Mouse (Mus musculus) erythroid progenitor cell, adult 5-6 weeks (primary cell): ENCODE data around the gene Stx1b. TPM values are rescaled to one million over a fixed set of nuclear protein-coding genes. Genes with fewer than 3 reads are reported as not detected.
"Not testable (repeated sequence)": the region's sequence is repeated elsewhere in the genome, so short reads cannot be mapped to it uniquely, and the experiment has no call there.

ENCODE experiments used
- ATAC-seq: replicated peaks from 2 replicates; pipeline ENCODE4 v1.8.0; 2016; ENCODE audit warnings: moderate number of reproducible peaks, mild to moderate bottlenecking, moderate TSS enrichment, inconsistent platforms; ENCODE audit not compliant: poor library complexity, low FRiP score, severe bottlenecking
- total RNA-seq, 2 experiments: library from RNA; stranded (forward) in 1 of 2; stranded (reverse) in 1 of 2; fragments of 150-400 nt in 1 of 2; fragments of 186-747, 209-891 nt in 1 of 2; gene quantifications; 2 replicates each; pipeline versions ENCODE4 v1.2.3 to v1.2.4; 2015 to 2017; ENCODE audit warnings: low replicate concordance in 2 of 2

Gene Stx1b
- total RNA-seq, 2 experiments from 2014 or later = 0.98 TPM; not detected in 1

- ATAC-seq = no peak
Measured at GRCm38 (mm10) chr7:127785308-127785707, 39.0 kb downstream of the Stx1b start, which contains the start of gene Gm49388. Gene Gm49388 (plus strand): TSS chr7:127785608.

GRCm38 (mm10) chr7:127778350-127778749, 46.0 kb downstream of the Stx1b start:
- ATAC-seq = no peak

GRCm38 (mm10) chr7:127777474-127778266, 46.7 kb downstream of the Stx1b start:
- no peak for ATAC-seq

GRCm38 (mm10) chr7:127776878-127777473, 47.4 kb downstream of the Stx1b start:
- ATAC-seq = peak; percentile 90

- peak; percentile 80 for ATAC-seq
Measured at GRCm38 (mm10) chr7:127776426-127776825, 47.9 kb downstream of the Stx1b start, which contains the start of gene Setd1a. Gene Setd1a (plus strand): TSS chr7:127776670.

GRCm38 (mm10) chr7:127775837-127776236, 48.5 kb downstream of the Stx1b start:
- not testable (repeated sequence) for ATAC-seq

- peak; percentile 32; the same call in 1 of the 2 replicates for ATAC-seq
Measured at GRCm38 (mm10) chr7:127773664-127774384, 50.5 kb downstream of the Stx1b start.

GRCm38 (mm10) chr7:127772557-127772956, 51.8 kb downstream of the Stx1b start:
- ATAC-seq = no peak

GRCm38 (mm10) chr7:127772080-127772479, 52.3 kb downstream of the Stx1b start:
- ATAC-seq = no peak

- ATAC-seq = no peak
Measured at GRCm38 (mm10) chr7:127771262-127771661, 53.1 kb downstream of the Stx1b start.

GRCm38 (mm10) chr7:127770039-127770905, 54.1 kb downstream of the Stx1b start:
- no peak; the same call in 1 of the 2 replicates for ATAC-seq

GRCm38 (mm10) chr7:127769651-127770038, 54.7 kb downstream of the Stx1b start, which contains the start of gene Orai3:
Gene Orai3 (plus strand): TSS chr7:127769815.
- peak; percentile 27; the same call in 1 of the 2 replicates for ATAC-seq

- no peak for ATAC-seq
Measured at GRCm38 (mm10) chr7:127768997-127769593, 55.3 kb downstream of the Stx1b start.

- no peak for ATAC-seq
Measured at GRCm38 (mm10) chr7:127768346-127768996, 55.9 kb downstream of the Stx1b start.

- ATAC-seq = peak; percentile 35
Measured at GRCm38 (mm10) chr7:127767671-127768345, 56.5 kb downstream of the Stx1b start.

GRCm38 (mm10) chr7:127766851-127767609, 57.3 kb downstream of the Stx1b start:
- peak; percentile 88 for ATAC-seq

GRCm38 (mm10) chr7:127765756-127766155, 58.6 kb downstream of the Stx1b start:
- ATAC-seq = no peak
